Mouse (Mus musculus) bone marrow, adult 2 months (tissue): ENCODE measurements around the gene Lhfpl3. TPM values are rescaled to one million over a fixed set of nuclear protein-coding genes. Genes with fewer than 3 reads are reported as not detected.
"Not testable (repeated sequence)": the region's sequence is repeated elsewhere in the genome, so short reads cannot be mapped to it uniquely, and the experiment has no call there.

ENCODE experiments used
- H3K27ac ChIP-seq: fragments of 200-500 bp; 2 replicates; pipeline ENCODE4 v1.5.1; 2012; ENCODE audit warnings: low read depth, mild to moderate bottlenecking, control low read depth, inconsistent platforms, low read length; ENCODE audit not compliant: control insufficient read depth, poor library complexity, insufficient read depth
- H3K4me1 ChIP-seq: fragments of 200-500 bp; 2 replicates; pipeline ENCODE4 v1.6.1; 2011; ENCODE audit warnings: low read length; ENCODE audit not compliant: control insufficient read depth, insufficient read depth
- H3K4me3 ChIP-seq: fragments of 200-500 bp; replicated peaks from 2 replicates; pipeline ENCODE3; 2011; ENCODE audit warnings: mild to moderate bottlenecking, low read depth, low read length, control low read depth; ENCODE audit not compliant: control insufficient read depth
- CTCF ChIP-seq: fragments of 200-500 bp; IDR thresholded peaks from 2 replicates; pipeline ENCODE4 v1.5.1; 2011; ENCODE audit warnings: low read length, control low read depth; ENCODE audit not compliant: control insufficient read depth, insufficient read depth
- POLR2A ChIP-seq: fragments of 200-500 bp; IDR thresholded peaks from 2 replicates; pipeline ENCODE4 v1.6.1; 2011; ENCODE audit warnings: low read depth, mild to moderate bottlenecking, control low read depth, low read length, borderline replicate concordance; ENCODE audit not compliant: control insufficient read depth
- WGBS: fragments of 180-500 bp; shearing (Covaris S2); methylation state at CpG from one replicate; pipeline ENCODE4 v1.1.7; 2018; 5-methylcytosine and 5-hydroxymethylcytosine counted together
- polyA plus RNA-seq: library from polyadenylated mRNA; stranded (reverse); fragments of >200 nt; gene quantifications from 2 replicates; pipeline ENCODE4 v1.2.4, GENCODE M21; 2011; ENCODE audit warnings: low replicate concordance; ENCODE audit not compliant: missing spikeins, insufficient read depth, insufficient read length

Lhfpl3 gene
- polyA plus RNA-seq, result not detected in 2 replicates

GRCm38 (mm10) chr5:22745885-22746532, at the start of gene Lhfpl3:
Gene Lhfpl3, plus strand, starts transcription at chr5:22746059.
- Histone ChIP-seq H3K4me1 (no peaks in the 10 kb centered on the region), H3K4me3 (no peak within 1 kb of the TSS), H3K27ac (no peak within 1 kb of the TSS)
- under 1% methylated on average over 51 of the region's 53 CpGs for whole genome bisulfite sequencing
- no peak for TF ChIP-seq CTCF
- no peak for TF ChIP-seq POLR2A

GRCm38 (mm10) chr5:22706271-22706670, 39.6 kb upstream of the Lhfpl3 start:
- H3K27ac ChIP-seq, H3K4me3 ChIP-seq, H3K4me1 ChIP-seq: not testable (repeated sequence)
- WGBS, result 68% methylated on average over 4 of the region's 4 CpGs

GRCm38 (mm10) chr5:22745529-22745884, 352 bp upstream of the Lhfpl3 start:
- H3K4me3 ChIP-seq, result no peak overlapping the region
- TF ChIP-seq CTCF, result no peak
- no peak for TF ChIP-seq POLR2A
- WGBS, result 2% methylated on average over 10 of the region's 10 CpGs

GRCm38 (mm10) chr5:22746533-22747021, 718 bp downstream of the Lhfpl3 start:
- Histone ChIP-seq H3K4me1 (no peaks in the 10 kb centered on the region), H3K4me3 (no peak overlapping the region), H3K27ac (no peak overlapping the region)
- WGBS, result 7% methylated on average over 20 of the region's 20 CpGs
- no peak for TF ChIP-seq POLR2A
- TF ChIP-seq CTCF, result no peak

More at GRCm38 (mm10) chr5:22745529-22745884, 352 bp upstream of the Lhfpl3 start:
- Histone ChIP-seq H3K4me1 (no peaks in the 10 kb centered on the region), H3K27ac (no peak overlapping the region)

- Histone ChIP-seq H3K27ac (no peak overlapping the region), H3K4me3 (no peak overlapping the region), H3K4me1 (no peaks in the 10 kb centered on the region)
- no peak for TF ChIP-seq CTCF
- no peak for TF ChIP-seq POLR2A
- 3% methylated on average over 7 of the region's 7 CpGs for WGBS
These were observed 1.4 kb downstream of the Lhfpl3 start for GRCm38 (mm10) chr5:22747305-22747704.

- no peak overlapping the region for H3K4me3 ChIP-seq
- 41% methylated on average over 3 of the region's 3 CpGs for WGBS
- no peaks in the 10 kb centered on the region for H3K4me1 ChIP-seq
- TF ChIP-seq POLR2A (no peak), CTCF (no peak)
- no peak overlapping the region for H3K27ac ChIP-seq
These were observed 11.4 kb downstream of the Lhfpl3 start for GRCm38 (mm10) chr5:22757261-22757660.

- TF ChIP-seq POLR2A (no peak), CTCF (no peak)
- 17% methylated on average over 1 of the region's 1 CpGs for WGBS
- H3K27ac ChIP-seq, result no peak overlapping the region
These were observed 24.9 kb downstream of the Lhfpl3 start for GRCm38 (mm10) chr5:22770726-22771125.

GRCm38 (mm10) chr5:22795361-22795760, 49.5 kb downstream of the Lhfpl3 start:
- WGBS, result 58% methylated on average over 1 of the region's 1 CpGs

More at GRCm38 (mm10) chr5:22770726-22771125, 24.9 kb downstream of the Lhfpl3 start:
- Histone ChIP-seq H3K4me3 (no peak overlapping the region), H3K4me1 (no peaks in the 10 kb centered on the region)

GRCm38 (mm10) chr5:22813426-22813825, 67.6 kb downstream of the Lhfpl3 start:
- TF ChIP-seq CTCF (no peak), POLR2A (no peak)
- WGBS, result 55% methylated on average over 4 of the region's 4 CpGs
- Histone ChIP-seq H3K4me1 (no peaks in the 10 kb centered on the region), H3K4me3 (no peak overlapping the region), H3K27ac (no peak overlapping the region)

More at GRCm38 (mm10) chr5:22795361-22795760, 49.5 kb downstream of the Lhfpl3 start:
- H3K27ac ChIP-seq, result no peak overlapping the region
- no peak overlapping the region for H3K4me3 ChIP-seq
- TF ChIP-seq CTCF, result no peak
- no peak for TF ChIP-seq POLR2A
- H3K4me1 ChIP-seq, result no peaks in the 10 kb centered on the region
